Mouse (Mus musculus): Measurements from ENCODE around the gene Npl. TPM values are rescaled to one million over a fixed set of nuclear protein-coding genes. Genes with fewer than 3 reads are reported as not detected.
A peak's percentile ranks its signal among the peaks of the same experiment; 100 is the strongest.

The Npl gene
- polyA plus RNA-seq, 1 experiment = 10.0 TPM

- Histone ChIP-seq H3K27ac (ENCODE audit: insufficient read depth, low read length) (no peak overlapping the region), H3K9me3 (replicated peaks; ENCODE audit: control insufficient read depth, insufficient read depth, low read length, poor library complexity, severe bottlenecking) (no peaks in the 10 kb centered on the region), H3K4me3 (ENCODE audit: low read depth, low read length) (no peak overlapping the region), H3K9ac (ENCODE audit: low read depth, poor library complexity, severe bottlenecking) (no peak overlapping the region), H3K27me3 (ENCODE audit: control insufficient read depth, insufficient read depth, low read length, poor library complexity, severe bottlenecking) (no peaks in the 10 kb centered on the region), H3K36me3 (ENCODE audit: control insufficient read depth, insufficient read depth, low read length, poor library complexity, severe bottlenecking) (no peaks in the 10 kb centered on the region), H3K4me1 (ENCODE audit: control insufficient read depth, insufficient read depth, low read length) (peaks cover 1% of the 10 kb centered on the region)
- TF ChIP-seq CTCF (IDR thresholded peaks at IDR 0.05; ENCODE audit: low read depth, low read length) (no peak), POLR2A (IDR thresholded peaks at IDR 0.05; ENCODE audit: insufficient read depth, low read length) (no peak), EP300 (IDR thresholded peaks at IDR 0.05; ENCODE audit: insufficient read depth, low read depth, low read length) (no peak)
Observed at GRCm38 (mm10) chr1:153556202-153556601, 6.4 kb upstream of the Npl start.

GRCm38 (mm10) chr1:153550814-153551213 lies 969 bp upstream of the Npl start:
- no peaks in the 10 kb centered on the region for H3K9me3 ChIP-seq (replicated peaks; ENCODE audit: control insufficient read depth, insufficient read depth, low read length, poor library complexity, severe bottlenecking)
- no peak overlapping the region for H3K4me3 ChIP-seq (ENCODE audit: low read depth, low read length)
- no peaks in the 10 kb centered on the region for H3K27me3 ChIP-seq (ENCODE audit: control insufficient read depth, insufficient read depth, low read length, poor library complexity, severe bottlenecking)
- H3K9ac ChIP-seq (ENCODE audit: low read depth, poor library complexity, severe bottlenecking) = no peak overlapping the region
- H3K27ac ChIP-seq (ENCODE audit: insufficient read depth, low read length) = no peak overlapping the region
- H3K4me1 ChIP-seq (ENCODE audit: control insufficient read depth, insufficient read depth, low read length) = no peaks in the 10 kb centered on the region
- TF ChIP-seq POLR2A (IDR thresholded peaks at IDR 0.05; ENCODE audit: insufficient read depth, low read length) (no peak), CTCF (IDR thresholded peaks at IDR 0.05; ENCODE audit: low read depth, low read length) (peak; percentile 11), EP300 (IDR thresholded peaks at IDR 0.05; ENCODE audit: insufficient read depth, low read depth, low read length) (no peak)
- H3K36me3 ChIP-seq (ENCODE audit: control insufficient read depth, insufficient read depth, low read length, poor library complexity, severe bottlenecking) = no peaks in the 10 kb centered on the region

- TF ChIP-seq POLR2A (IDR thresholded peaks at IDR 0.05; ENCODE audit: insufficient read depth, low read length) (no peak), EP300 (IDR thresholded peaks at IDR 0.05; ENCODE audit: insufficient read depth, low read depth, low read length) (no peak), CTCF (IDR thresholded peaks at IDR 0.05; ENCODE audit: low read depth, low read length) (no peak)
- H3K4me3 ChIP-seq (ENCODE audit: low read depth, low read length) = no peak overlapping the region
- H3K9ac ChIP-seq (ENCODE audit: low read depth, poor library complexity, severe bottlenecking) = no peak overlapping the region
- no peaks in the 10 kb centered on the region for H3K4me1 ChIP-seq (ENCODE audit: control insufficient read depth, insufficient read depth, low read length)
- H3K27ac ChIP-seq (ENCODE audit: insufficient read depth, low read length) = no peak overlapping the region
- H3K36me3 ChIP-seq (ENCODE audit: control insufficient read depth, insufficient read depth, low read length, poor library complexity, severe bottlenecking) = no peaks in the 10 kb centered on the region
- no peaks in the 10 kb centered on the region for H3K9me3 ChIP-seq (replicated peaks; ENCODE audit: control insufficient read depth, insufficient read depth, low read length, poor library complexity, severe bottlenecking)
- no peaks in the 10 kb centered on the region for H3K27me3 ChIP-seq (ENCODE audit: control insufficient read depth, insufficient read depth, low read length, poor library complexity, severe bottlenecking)
Observed at GRCm38 (mm10) chr1:153547555-153547954, 2.3 kb downstream of the Npl start.

GRCm38 (mm10) chr1:153545196-153545595 lies 4.6 kb downstream of the Npl start:
- H3K4me1 ChIP-seq (ENCODE audit: control insufficient read depth, insufficient read depth, low read length) = no peaks in the 10 kb centered on the region
- H3K27me3 ChIP-seq (ENCODE audit: control insufficient read depth, insufficient read depth, low read length, poor library complexity, severe bottlenecking) = no peaks in the 10 kb centered on the region
- no peak overlapping the region for H3K27ac ChIP-seq (ENCODE audit: insufficient read depth, low read length)
- TF ChIP-seq POLR2A (IDR thresholded peaks at IDR 0.05; ENCODE audit: insufficient read depth, low read length) (no peak), CTCF (IDR thresholded peaks at IDR 0.05; ENCODE audit: low read depth, low read length) (no peak), EP300 (IDR thresholded peaks at IDR 0.05; ENCODE audit: insufficient read depth, low read depth, low read length) (no peak)
- no peaks in the 10 kb centered on the region for H3K9me3 ChIP-seq (replicated peaks; ENCODE audit: control insufficient read depth, insufficient read depth, low read length, poor library complexity, severe bottlenecking)
- no peaks in the 10 kb centered on the region for H3K36me3 ChIP-seq (ENCODE audit: control insufficient read depth, insufficient read depth, low read length, poor library complexity, severe bottlenecking)
- no peak overlapping the region for H3K9ac ChIP-seq (ENCODE audit: low read depth, poor library complexity, severe bottlenecking)
- H3K4me3 ChIP-seq (ENCODE audit: low read depth, low read length) = no peak overlapping the region

- H3K9ac ChIP-seq (ENCODE audit: low read depth, poor library complexity, severe bottlenecking) = no peak overlapping the region
- H3K27me3 ChIP-seq (ENCODE audit: control insufficient read depth, insufficient read depth, low read length, poor library complexity, severe bottlenecking) = no peaks in the 10 kb centered on the region
- no peaks in the 10 kb centered on the region for H3K4me1 ChIP-seq (ENCODE audit: control insufficient read depth, insufficient read depth, low read length)
- TF ChIP-seq POLR2A (IDR thresholded peaks at IDR 0.05; ENCODE audit: insufficient read depth, low read length) (no peak), EP300 (IDR thresholded peaks at IDR 0.05; ENCODE audit: insufficient read depth, low read depth, low read length) (no peak)
- H3K36me3 ChIP-seq (ENCODE audit: control insufficient read depth, insufficient read depth, low read length, poor library complexity, severe bottlenecking) = no peaks in the 10 kb centered on the region
- H3K9me3 ChIP-seq (replicated peaks; ENCODE audit: control insufficient read depth, insufficient read depth, low read length, poor library complexity, severe bottlenecking) = no peaks in the 10 kb centered on the region
- no peak overlapping the region for H3K27ac ChIP-seq (ENCODE audit: insufficient read depth, low read length)
- H3K4me3 ChIP-seq (ENCODE audit: low read depth, low read length) = no peak overlapping the region
Observed at GRCm38 (mm10) chr1:153542726-153543320, 7.0 kb downstream of the Npl start.

- Histone ChIP-seq H3K27me3 (ENCODE audit: control insufficient read depth, insufficient read depth, low read length, poor library complexity, severe bottlenecking) (no peaks in the 10 kb centered on the region), H3K4me3 (ENCODE audit: low read depth, low read length) (no peak overlapping the region), H3K36me3 (ENCODE audit: control insufficient read depth, insufficient read depth, low read length, poor library complexity, severe bottlenecking) (no peaks in the 10 kb centered on the region), H3K9ac (ENCODE audit: low read depth, poor library complexity, severe bottlenecking) (no peak overlapping the region), H3K27ac (ENCODE audit: insufficient read depth, low read length) (no peak overlapping the region), H3K9me3 (replicated peaks; ENCODE audit: control insufficient read depth, insufficient read depth, low read length, poor library complexity, severe bottlenecking) (no peaks in the 10 kb centered on the region), H3K4me1 (ENCODE audit: control insufficient read depth, insufficient read depth, low read length) (no peaks in the 10 kb centered on the region)
- TF ChIP-seq CTCF (IDR thresholded peaks at IDR 0.05; ENCODE audit: low read depth, low read length) (no peak), EP300 (IDR thresholded peaks at IDR 0.05; ENCODE audit: insufficient read depth, low read depth, low read length) (no peak), POLR2A (IDR thresholded peaks at IDR 0.05; ENCODE audit: insufficient read depth, low read length) (no peak)
Observed at GRCm38 (mm10) chr1:153540753-153541152, 9.1 kb downstream of the Npl start.
